Comparison of ENCODE assay signal across 10 mouse cellular contexts in genomic region chr4:119467720-119468380, GRCm38 (mm10). TPM values are rescaled to one million over a fixed set of nuclear protein-coding genes. Genes with fewer than 3 reads are reported as not detected.
A peak's percentile ranks its signal among the peaks of the same experiment; 100 is the strongest.
DNase-seq lines count a peak whose midpoint lies in the region; ATAC-seq and TF ChIP-seq lines count a peak whose summit lies in the region.
"Had no signal": no experiment of that assay in that cellular context is flagged by ENCODE, and none has a peak within 500 bp of the region (broad histone marks: within the 10 kb centered on the region; RNA-seq: fewer than 3 reads in every experiment).

No protein-coding gene starts in this region.

- no peak overlapping the region for H3K4me2 ChIP-seq in liver, postnatal 0 days (ENCODE audit: low read depth, low read length)
- no peak overlapping the region for H3K4me2 ChIP-seq in liver, embryonic 11.5 days
- H3K4me2 ChIP-seq: hindbrain, embryonic 12.5 days had no signal

- H3K27me3 ChIP-seq in liver, postnatal 0 days (ENCODE audit: insufficient read depth, low read length) = no peaks in the 10 kb centered on the region
- no peaks in the 10 kb centered on the region for H3K27me3 ChIP-seq in liver, embryonic 11.5 days (replicated peaks; ENCODE audit: control insufficient read depth, insufficient read depth, low read length)
- H3K27me3 ChIP-seq: hindbrain, embryonic 12.5 days had no signal

- H3K27ac ChIP-seq in liver, postnatal 0 days (ENCODE audit: low read depth) = no peak overlapping the region
- no peak overlapping the region for H3K27ac ChIP-seq in liver, embryonic 11.5 days (ENCODE audit: low read depth, low read length)
- H3K27ac ChIP-seq: hindbrain, embryonic 12.5 days had no signal

- no peak overlapping the region for H3K4me3 ChIP-seq in liver, postnatal 0 days (ENCODE audit: low read depth, low read length)
- no peak overlapping the region for H3K4me3 ChIP-seq in liver, embryonic 11.5 days (ENCODE audit: low read depth, low read length)
- H3K4me3 ChIP-seq: hindbrain, embryonic 12.5 days had no signal

- peak; percentile 43; the same call in 1 of the 2 replicates for ATAC-seq in liver, postnatal 0 days
- no peak for ATAC-seq in liver, embryonic 11.5 days (replicated peaks; ENCODE audit: low FRiP score)

- H3K9ac ChIP-seq in liver, postnatal 0 days (replicated peaks) = no peak overlapping the region
- no peak overlapping the region for H3K9ac ChIP-seq in liver, embryonic 11.5 days (ENCODE audit: low read depth, low read length)
- H3K9ac ChIP-seq: hindbrain, embryonic 12.5 days had no signal

- DNase-seq in adrenal gland, adult 2 months = peak; percentile 31
- DNase-seq in adrenal gland, adult 8-10 months = no peak
- DNase-seq in liver, postnatal 0 days = peak; percentile 52
- DNase-seq in liver, embryonic 11.5 days (ENCODE audit: low spot score) = no peak
- peak; percentile 59 for DNase-seq in fat pad, adult 2 months (ENCODE audit: extremely low read depth, low read depth, low spot score)
- peak; percentile 31 for DNase-seq in lung, postnatal 25 days (ENCODE audit: low spot score)
- DNase-seq in embryo, embryonic 11 days = no peak
- DNase-seq in heart, postnatal 25 days (ENCODE audit: low spot score) = no peak

- H3K36me3 ChIP-seq in liver, postnatal 0 days (replicated peaks; ENCODE audit: insufficient read depth, low read length) = no peaks in the 10 kb centered on the region
- no peaks in the 10 kb centered on the region for H3K36me3 ChIP-seq in liver, embryonic 11.5 days (ENCODE audit: control insufficient read depth, insufficient read depth, low read length)

- TF ChIP-seq EP300 in liver, postnatal 0 days (IDR thresholded peaks at IDR 0.05; ENCODE audit: low read depth) = no peak

- 49% methylated on average over 16 of the region's 16 CpGs for WGBS in liver, postnatal 0 days (ENCODE audit: insufficient replicate concordance)
- 73% methylated on average over 16 of the region's 16 CpGs for WGBS in liver, embryonic 11.5 days

- H3K4me1 ChIP-seq in liver, postnatal 0 days (ENCODE audit: insufficient read depth) = no peaks in the 10 kb centered on the region
- no peaks in the 10 kb centered on the region for H3K4me1 ChIP-seq in liver, embryonic 11.5 days (replicated peaks; ENCODE audit: control insufficient read depth, insufficient read depth, low read length)

- H3K9me3 ChIP-seq in liver, postnatal 0 days (ENCODE audit: low read length) = no peaks in the 10 kb centered on the region
- no peaks in the 10 kb centered on the region for H3K9me3 ChIP-seq in liver, embryonic 11.5 days (ENCODE audit: control insufficient read depth, low read length)
- H3K9me3 ChIP-seq: hindbrain, embryonic 12.5 days had no signal

- TF ChIP-seq CTCF in liver, postnatal 0 days (IDR thresholded peaks at IDR 0.05; ENCODE audit: low read depth) = no peak

- intact Hi-C loops in heart, postnatal 25 days (cut with DNase I) = no loop called here

RNA-seq across cellular contexts. Expression of gene Rimkla, which starts 24.6 kb away (rescaled TPM):
- under 1 TPM; 0.09 to 0.21 TPM for total RNA-seq in adrenal gland, adult 2 months (2021)
- polyA plus RNA-seq in adrenal gland, adult 2 months (2012; rRNA removed) = 0.11 and 0.28 TPM in 2 replicates
- under 1 TPM; 0.29 to 0.59 (median 0.46) TPM for total RNA-seq in adrenal gland, adult 8-10 months (2022)
- not detected in 2 replicates for polyA plus RNA-seq in liver, postnatal 0 days (2015; fragmentation: Nextera tagmentation; extraction: Ambion mirVana)
- 0.34 and 0.44 TPM in 2 replicates for polyA plus RNA-seq in liver, embryonic 11.5 days (2014; fragmentation: Nextera tagmentation; extraction: Ambion mirVana)
- under 1 TPM; 0.31 to 0.67 TPM for total RNA-seq in heart, postnatal 25 days (2021)

RNA-seq across cellular contexts. Expression of gene Zmynd12, which starts 45.2 kb away (rescaled TPM):
- total RNA-seq in adrenal gland, adult 2 months (2021) = 1 to 10 TPM; 3.0 to 3.3 TPM
- polyA plus RNA-seq in adrenal gland, adult 2 months (2012; rRNA removed) = 5.5 and 7.9 TPM in 2 replicates
- 1 to 10 TPM; 3.7 to 9.4 (median 6.6) TPM for total RNA-seq in adrenal gland, adult 8-10 months (2022)
- polyA plus RNA-seq in liver, postnatal 0 days (2015; fragmentation: Nextera tagmentation; extraction: Ambion mirVana) = 1.3 TPM in 2 replicates
- polyA plus RNA-seq in liver, embryonic 11.5 days (2014; fragmentation: Nextera tagmentation; extraction: Ambion mirVana) = 0.32 TPM in 1 of 2 replicates, not detected in the other
- total RNA-seq in heart, postnatal 25 days (2021) = not detected
- total RNA-seq: left cerebral cortex, postnatal 10 days had no signal

RNA-seq across cellular contexts. Expression of gene Ppcs, which starts 45.6 kb away (rescaled TPM):
- total RNA-seq in adrenal gland, adult 2 months (2021) = 10 to 100 TPM; 28.9 to 55.6 TPM
- 60.9 and 75.8 TPM in 2 replicates for polyA plus RNA-seq in adrenal gland, adult 2 months (2012; rRNA removed)
- 10 to 100 TPM; 47.3 to 58.1 (median 49.5) TPM for total RNA-seq in adrenal gland, adult 8-10 months (2022)
- 33.0 and 37.0 TPM in 2 replicates for polyA plus RNA-seq in liver, postnatal 0 days (2015; fragmentation: Nextera tagmentation; extraction: Ambion mirVana)
- polyA plus RNA-seq in liver, embryonic 11.5 days (2014; fragmentation: Nextera tagmentation; extraction: Ambion mirVana) = 29.2 and 30.8 TPM in 2 replicates
- total RNA-seq in heart, postnatal 25 days (2021) = 1 to 10 TPM; 8.9 TPM

RNA-seq across cellular contexts. Expression of gene Ccdc30, which starts 52.5 kb away (rescaled TPM):
- total RNA-seq in adrenal gland, adult 2 months (2021) = 10 to 100 TPM in 1 of 2 experiments, 1 to 10 TPM in 1; 7.2 to 23.9 TPM
- 2.5 and 3.2 TPM in 2 replicates for polyA plus RNA-seq in adrenal gland, adult 2 months (2012; rRNA removed)
- 10 to 100 TPM; 15.6 to 33.1 (median 20.5) TPM for total RNA-seq in adrenal gland, adult 8-10 months (2022)
- 2.4 and 2.9 TPM in 2 replicates for polyA plus RNA-seq in liver, postnatal 0 days (2015; fragmentation: Nextera tagmentation; extraction: Ambion mirVana)
- 1.6 and 3.7 TPM in 2 replicates for polyA plus RNA-seq in liver, embryonic 11.5 days (2014; fragmentation: Nextera tagmentation; extraction: Ambion mirVana)
- under 1 TPM in 1 of 2 experiments, not detected in 1; 0.34 TPM for total RNA-seq in heart, postnatal 25 days (2021)

Comparison
In these comparisons a context has a peak if more than half of its experiments do, and no peak if none do; other contexts are left out.
1. DNase-seq: peak in adrenal gland, adult 2 months (single experiment), liver, postnatal 0 days (single experiment), fat pad, adult 2 months (single experiment) and lung, postnatal 25 days (single experiment); none in adrenal gland, adult 8-10 months (single experiment), liver, embryonic 11.5 days (single experiment), embryo, embryonic 11 days (single experiment) and heart, postnatal 25 days (single experiment).